Mouse (Mus musculus): ENCODE results near the gene Dnah10.

The Dnah10 gene

DNA sequence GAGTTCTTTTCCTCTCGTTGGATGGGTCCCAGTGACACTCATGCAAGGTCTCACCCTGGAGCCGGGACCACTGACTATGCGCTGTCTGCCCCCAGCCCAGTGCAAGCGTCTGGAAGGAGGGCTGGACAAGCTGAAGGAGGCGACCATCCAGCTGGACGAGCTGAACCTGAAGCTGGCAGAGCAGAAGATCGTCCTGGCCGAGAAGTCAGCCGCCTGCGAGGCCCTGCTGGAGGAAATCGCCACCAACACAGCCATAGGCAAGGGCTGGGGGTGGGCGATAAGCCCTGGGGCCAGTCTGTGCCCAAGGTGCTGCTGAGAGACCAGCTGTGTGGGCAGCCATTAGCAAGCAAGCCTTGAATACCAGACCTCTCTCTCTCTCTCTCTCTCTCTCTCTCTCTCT, 87.6 kb downstream of the Dnah10 start:
- 90% methylated on average over 12 of the region's 12 CpGs for WGBS

- 56% methylated on average over 5 of the region's 5 CpGs for WGBS
Measured at GRCm38 (mm10) chr5:124814797-124815196, 89.9 kb downstream of the Dnah10 start.

DNA sequence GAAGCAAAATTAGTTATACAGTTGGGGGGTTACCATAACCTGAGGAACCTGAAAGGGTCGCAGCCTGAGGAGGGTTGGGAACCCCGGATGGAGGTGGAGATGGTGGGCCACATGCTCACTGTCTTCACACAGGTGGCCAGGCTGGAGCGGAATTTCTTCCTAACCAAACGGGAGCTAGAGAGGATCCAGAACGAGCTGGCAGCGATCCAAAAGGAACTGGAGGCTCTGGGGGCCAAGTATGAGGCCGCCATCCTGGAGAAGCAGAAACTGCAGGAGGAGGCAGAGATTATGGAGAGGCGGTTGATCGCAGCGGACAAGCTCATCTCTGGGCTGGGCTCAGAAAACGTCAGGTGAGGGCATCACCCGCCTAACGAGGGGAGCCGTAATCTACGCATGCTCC, 92.2 kb downstream of the Dnah10 start:
- 86% methylated on average over 15 of the region's 15 CpGs for WGBS

GRCm38 (mm10) chr5:124822128-124822894, 97.4 kb downstream of the Dnah10 start:
- 57% methylated on average over 18 of the region's 18 CpGs for WGBS

DNA sequence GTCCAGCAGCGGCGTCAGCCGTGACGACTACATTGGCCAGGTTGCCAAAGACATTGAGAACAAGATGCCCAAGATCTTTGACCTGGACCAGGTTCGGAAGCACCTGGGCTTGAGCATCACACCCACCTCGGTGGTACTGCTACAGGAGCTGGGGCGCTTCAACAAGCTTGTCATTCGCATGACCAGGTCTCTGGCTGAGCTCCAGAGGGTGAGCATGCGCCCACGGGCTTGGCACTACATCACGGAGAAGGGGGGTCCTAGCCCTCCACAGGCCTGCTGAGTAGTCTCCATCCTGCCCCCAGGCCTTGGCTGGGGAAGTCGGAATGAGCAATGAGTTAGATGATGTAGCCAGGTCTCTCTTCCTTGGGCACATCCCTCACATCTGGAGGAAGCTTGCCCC, 105.4 kb downstream of the Dnah10 start:
- WGBS = 82% methylated on average over 12 of the region's 12 CpGs

- WGBS = 63% methylated on average over 15 of the region's 15 CpGs
Measured at GRCm38 (mm10) chr5:124835218-124835617, 110.3 kb downstream of the Dnah10 start.

- WGBS = 80% methylated on average over 10 of the region's 10 CpGs
Measured at GRCm38 (mm10) chr5:124836075-124836474, 111.2 kb downstream of the Dnah10 start.

GRCm38 (mm10) chr5:124836621-124837020, 111.7 kb downstream of the Dnah10 start:
- 35% methylated on average over 4 of the region's 4 CpGs for WGBS

DNA sequence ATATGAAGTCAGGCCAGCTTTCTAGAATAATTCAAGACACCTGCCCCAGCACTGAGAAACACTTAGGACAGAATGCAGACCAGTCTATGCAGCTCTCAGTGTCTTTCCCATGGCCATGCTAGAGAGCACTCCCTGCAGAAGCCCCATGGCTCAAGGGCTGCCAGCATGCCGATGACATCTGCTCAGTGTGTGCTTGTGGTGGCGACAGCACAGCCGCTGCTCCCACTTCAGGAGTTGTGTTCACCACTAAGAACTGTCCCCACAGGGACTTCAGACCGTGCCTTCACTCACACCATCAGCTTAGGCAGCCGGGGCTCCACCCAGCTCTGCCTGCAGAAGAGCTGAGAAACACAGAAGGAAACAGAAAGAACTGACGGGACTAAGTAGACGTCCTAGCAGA, 115.3 kb downstream of the Dnah10 start:
- 38% methylated on average over 7 of the region's 7 CpGs for WGBS

DNA sequence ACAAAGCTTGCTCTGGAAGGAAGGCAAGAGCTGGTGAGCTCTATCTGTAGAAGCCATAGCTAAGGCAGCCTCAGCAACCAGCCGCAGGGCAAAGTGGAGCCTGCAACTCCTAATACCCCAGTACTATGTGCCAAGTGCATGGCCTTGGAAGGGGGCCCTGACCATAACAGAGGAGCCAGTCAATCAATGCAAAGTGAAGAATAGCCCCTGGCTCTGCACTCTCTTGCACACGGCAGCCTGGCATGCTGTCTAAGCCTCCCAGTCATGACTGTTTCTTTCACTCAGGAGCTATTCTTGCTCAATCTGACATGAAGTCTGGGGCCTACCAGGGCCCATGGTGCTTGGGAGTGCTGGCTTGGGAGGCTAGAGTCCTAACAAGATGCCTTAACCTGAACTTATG, 115.8 kb downstream of the Dnah10 start:
- 55% methylated on average over 2 of the region's 2 CpGs for WGBS

GRCm38 (mm10) chr5:124843386-124843785, 118.5 kb downstream of the Dnah10 start:
- WGBS = 80% methylated on average over 8 of the region's 8 CpGs

DNA sequence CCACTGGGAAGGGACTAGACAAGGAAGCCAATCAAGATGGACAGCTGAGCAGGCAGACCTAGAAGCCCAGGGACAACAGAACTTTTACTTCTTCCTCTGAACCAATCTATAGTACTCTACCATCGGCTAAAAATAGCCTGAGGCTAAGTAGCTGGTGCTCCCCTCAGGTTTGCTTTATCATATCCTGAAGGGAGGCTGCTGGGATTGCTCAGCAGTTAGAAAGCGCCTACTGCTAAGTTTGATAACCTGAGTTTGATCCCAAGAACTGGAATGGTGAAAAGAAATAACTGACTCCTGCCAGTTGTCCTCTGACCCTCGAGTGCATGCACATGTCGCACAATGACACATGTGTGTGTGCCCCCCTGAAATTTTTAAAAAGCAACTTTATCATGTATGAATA, 120.0 kb downstream of the Dnah10 start:
- WGBS = 76% methylated on average over 4 of the region's 4 CpGs

- WGBS = 48% methylated on average over 1 of the region's 1 CpGs
Measured at GRCm38 (mm10) chr5:124847014-124847413, 122.1 kb downstream of the Dnah10 start.

DNA sequence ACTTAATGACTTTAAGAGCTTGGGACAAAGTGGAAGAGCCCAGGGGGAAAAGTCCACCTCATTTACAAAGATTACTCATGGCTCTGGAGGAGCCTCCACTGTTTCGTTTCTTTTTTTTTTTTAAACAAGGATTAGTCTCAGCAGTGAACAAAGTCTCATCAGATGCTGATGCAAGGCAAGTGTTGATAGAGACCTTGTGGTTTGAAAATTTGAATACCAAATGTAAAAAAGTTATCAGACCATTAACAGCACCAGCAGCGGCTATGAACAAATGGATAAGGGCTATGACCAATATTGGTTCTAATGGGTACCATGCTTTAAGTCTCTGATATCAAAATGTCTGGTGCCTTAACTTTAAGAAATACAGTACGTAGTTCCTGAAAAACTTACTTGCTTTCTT, 124.1 kb downstream of the Dnah10 start:
- WGBS = 75% methylated on average over 3 of the region's 3 CpGs

- WGBS = 47% methylated on average over 4 of the region's 4 CpGs
Measured at GRCm38 (mm10) chr5:124851572-124851971, 126.7 kb downstream of the Dnah10 start.

DNA sequence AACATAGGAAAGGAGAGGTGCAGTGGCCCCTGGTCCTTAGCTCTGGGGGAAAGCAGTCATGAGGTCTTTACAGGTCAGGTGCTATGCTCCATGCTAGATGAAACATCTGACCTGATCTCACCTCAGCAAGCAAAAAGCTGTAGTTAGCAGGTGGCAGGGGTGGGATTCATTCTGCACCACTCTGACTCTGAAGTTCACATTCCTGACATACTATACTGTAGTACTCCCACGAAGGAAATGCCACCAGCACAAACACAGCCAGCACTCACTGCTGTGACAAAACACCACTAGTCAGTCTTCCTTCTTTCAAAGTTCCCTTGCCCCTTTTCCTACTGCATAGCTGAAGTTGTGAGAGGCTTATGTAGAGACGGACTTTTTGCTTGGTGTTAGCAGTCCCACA, 127.4 kb downstream of the Dnah10 start:
- WGBS = 30% methylated on average over 2 of the region's 2 CpGs

DNA sequence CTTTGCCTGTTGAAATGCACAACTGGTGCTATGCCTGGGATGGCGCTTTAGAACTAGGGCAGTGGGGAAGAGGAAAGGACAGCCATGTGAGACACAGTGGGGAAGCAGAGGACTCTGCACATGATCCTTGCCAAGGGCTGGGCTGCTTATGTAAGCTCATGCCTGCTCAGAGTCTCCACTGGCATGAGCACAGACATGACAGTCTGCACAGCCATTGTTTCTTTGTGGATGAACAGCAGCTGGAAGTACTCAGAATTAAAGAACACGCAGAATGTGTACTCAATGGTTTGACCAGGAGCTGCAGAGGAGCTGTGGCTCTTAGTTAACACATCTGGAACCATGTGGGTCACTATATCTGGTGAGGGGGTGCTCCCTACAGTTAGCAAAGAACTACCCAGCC, 128.2 kb downstream of the Dnah10 start:
- WGBS = 58% methylated on average over 2 of the region's 2 CpGs

GRCm38 (mm10) chr5:124854202-124854601, 129.3 kb downstream of the Dnah10 start:
- WGBS = 92% methylated on average over 4 of the region's 4 CpGs

- 13% methylated on average over 5 of the region's 5 CpGs for WGBS
Measured at GRCm38 (mm10) chr5:124860013-124860412, 135.1 kb downstream of the Dnah10 start.

GRCm38 (mm10) chr5:124861463-124861862, 136.6 kb downstream of the Dnah10 start:
- 1% methylated on average over 33 of the region's 33 CpGs for WGBS

GRCm38 (mm10) chr5:124862013-124862866, 137.4 kb downstream of the Dnah10 start, which contains the start of the genes Ccdc92 and Zfp664:
Gene Ccdc92 (minus strand): TSS chr5:124862424.
Gene Zfp664 (plus strand): TSS chr5:124862691.
- WGBS = under 1% methylated on average over 86 of the region's 103 CpGs

DNA sequence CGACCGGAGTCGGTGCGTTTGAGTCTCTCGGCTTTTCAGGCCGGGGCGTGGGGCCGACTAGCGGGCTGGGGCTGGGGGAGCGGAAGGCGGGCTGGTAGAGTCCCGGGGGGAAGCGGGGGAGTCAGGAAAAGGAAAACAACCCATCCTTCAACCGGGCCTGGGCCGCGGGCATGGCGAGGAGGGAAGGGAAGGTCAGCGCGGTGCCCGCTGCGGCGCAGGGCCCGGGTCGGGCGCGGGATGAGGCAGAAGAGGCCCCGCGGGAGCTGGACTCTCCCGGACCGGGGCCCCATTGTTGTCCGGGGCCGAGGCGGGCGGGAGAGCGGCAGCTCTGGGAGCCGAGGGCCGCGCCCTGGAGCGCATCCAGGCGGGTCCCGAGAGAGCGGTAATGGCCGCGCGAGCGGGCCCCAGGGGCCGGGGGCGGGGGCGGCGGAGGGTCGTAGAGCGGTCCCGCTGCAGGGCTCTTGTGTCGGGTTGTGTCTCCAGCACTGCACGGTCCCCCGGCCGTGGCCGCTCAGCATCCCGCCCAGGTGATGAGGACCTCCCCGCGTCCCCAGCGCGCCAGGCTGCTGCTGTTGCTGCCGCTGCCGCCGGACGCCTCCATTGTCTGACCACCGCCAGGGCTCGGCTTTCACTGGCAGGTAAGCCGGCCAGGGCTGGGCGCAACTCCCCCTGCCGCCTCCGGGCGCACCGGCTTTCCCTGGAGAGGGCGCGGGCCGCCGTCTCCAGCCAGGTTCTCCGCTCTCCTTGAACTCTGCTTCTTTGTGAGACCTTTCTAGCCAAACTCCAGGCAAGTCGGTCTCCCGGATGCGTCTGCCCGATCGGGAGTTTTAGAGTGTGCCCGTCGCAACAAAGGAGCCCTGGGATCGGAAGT, 138.2 kb downstream of the Dnah10 start:
- WGBS = under 1% methylated on average over 88 of the region's 88 CpGs

Data from cerebral cortex, adult 2 months (tissue).